20 mouse cellular contexts compared by ENCODE assay signal in the genomic region with DNA sequence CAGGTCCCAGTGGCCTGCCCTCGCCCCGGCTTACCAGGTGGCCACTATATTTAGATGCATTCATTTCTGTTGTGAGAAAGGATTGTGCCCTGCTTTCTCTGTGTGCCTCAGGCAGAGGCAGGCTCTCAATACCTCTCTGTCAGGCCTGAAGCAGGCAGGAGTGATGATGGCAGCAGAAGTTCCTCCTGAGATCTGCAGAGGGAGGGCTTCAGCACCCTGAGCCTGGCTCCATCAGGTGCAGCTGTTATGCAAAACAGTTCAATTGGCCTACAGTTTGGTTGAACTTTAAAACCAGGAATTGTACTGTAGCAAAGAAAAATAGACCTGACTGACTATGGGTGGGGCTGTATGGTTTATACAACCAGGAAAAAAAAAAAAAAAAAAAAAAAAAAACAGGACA.
DNase-seq lines count a peak whose midpoint lies in the region; ATAC-seq and TF ChIP-seq lines count a peak whose summit lies in the region.
"Had no signal": no experiment of that assay in that cellular context is flagged by ENCODE, and none has a peak within 500 bp of the region (broad histone marks: within the 10 kb centered on the region; RNA-seq: fewer than 3 reads in every experiment).

No protein-coding gene starts in this region.

- H3K4me1 ChIP-seq in hindbrain, postnatal 0 days (ENCODE audit: insufficient read depth, low read length), result no peaks in the 10 kb centered on the region
- no peaks in the 10 kb centered on the region for H3K4me1 ChIP-seq in hindbrain, embryonic 13.5 days (replicated peaks)
- 0 out of 2 replicates have a peak, but pooled peaks cover 3% of the 10 kb centered on the region for H3K4me1 ChIP-seq in intestine, postnatal 0 days (replicated peaks; ENCODE audit: control insufficient read depth, insufficient read depth, low read length)
- no peaks in the 10 kb centered on the region for H3K4me1 ChIP-seq in midbrain, embryonic 16.5 days (ENCODE audit: control insufficient read depth, insufficient read depth, low read length)
- H3K4me1 ChIP-seq: forebrain, embryonic 15.5 days; limb, embryonic 10.5 days; midbrain, embryonic 12.5 days had no signal

- no peaks in the 10 kb centered on the region for H3K36me3 ChIP-seq in hindbrain, postnatal 0 days (ENCODE audit: insufficient read depth, low read length)
- H3K36me3 ChIP-seq in hindbrain, embryonic 13.5 days, result no peaks in the 10 kb centered on the region
- H3K36me3 ChIP-seq in intestine, postnatal 0 days (ENCODE audit: control insufficient read depth, insufficient read depth), result no peaks in the 10 kb centered on the region
- H3K36me3 ChIP-seq in midbrain, embryonic 16.5 days (ENCODE audit: control insufficient read depth, insufficient read depth, low read length), result no peaks in the 10 kb centered on the region
- H3K36me3 ChIP-seq: forebrain, embryonic 15.5 days; heart, embryonic 10.5 days; hindbrain, embryonic 12.5 days; limb, embryonic 10.5 days; midbrain, embryonic 12.5 days had no signal

- no peak overlapping the region for H3K9ac ChIP-seq in hindbrain, postnatal 0 days (replicated peaks; ENCODE audit: low read length)
- no peak overlapping the region for H3K9ac ChIP-seq in hindbrain, embryonic 13.5 days
- no peak overlapping the region for H3K9ac ChIP-seq in intestine, postnatal 0 days (ENCODE audit: low read depth, low read length)
- H3K9ac ChIP-seq in midbrain, embryonic 16.5 days (ENCODE audit: low read depth, low read length), result no peak overlapping the region
- H3K9ac ChIP-seq: forebrain, embryonic 15.5 days; hindbrain, embryonic 12.5 days; midbrain, embryonic 12.5 days had no signal

- no peak for DNase-seq in hindbrain, postnatal 0 days (ENCODE audit: low spot score)
- DNase-seq in A20 (ENCODE audit: low read depth, low spot score), result peak; percentile 47
- DNase-seq in kidney, postnatal 36 days, result peak; percentile 59 to 74
- DNase-seq: B cell, adult 2 months; cerebellum, adult 8-10 months; layer of hippocampus, adult 9-11 months; lung, postnatal 10 days; spleen, adult 18-20 months had no signal

- WGBS in hindbrain, postnatal 0 days, result 83% methylated on average over 2 of the region's 2 CpGs
- 95% methylated on average over 2 of the region's 2 CpGs for whole genome bisulfite sequencing in hindbrain, embryonic 13.5 days
- WGBS in intestine, postnatal 0 days, result 74% methylated on average over 2 of the region's 2 CpGs
- WGBS in midbrain, embryonic 16.5 days, result 97% methylated on average over 2 of the region's 2 CpGs

- no peak overlapping the region for H3K27ac ChIP-seq in hindbrain, postnatal 0 days
- no peak overlapping the region for H3K27ac ChIP-seq in hindbrain, embryonic 13.5 days
- no peak overlapping the region for H3K27ac ChIP-seq in intestine, postnatal 0 days (ENCODE audit: low read depth, low read length)
- no peak overlapping the region for H3K27ac ChIP-seq in midbrain, embryonic 16.5 days (ENCODE audit: low read length)
- H3K27ac ChIP-seq: forebrain, embryonic 15.5 days; heart, embryonic 10.5 days; hindbrain, embryonic 12.5 days; left cerebral cortex, adult 2 months; limb, embryonic 10.5 days; midbrain, embryonic 12.5 days had no signal

- 0 out of 2 replicates have a peak, but pooled peaks cover 3% of the 10 kb centered on the region for H3K9me3 ChIP-seq in hindbrain, postnatal 0 days (ENCODE audit: low read length)
- H3K9me3 ChIP-seq in hindbrain, embryonic 13.5 days, result no peaks in the 10 kb centered on the region
- H3K9me3 ChIP-seq in intestine, postnatal 0 days (ENCODE audit: control insufficient read depth), result no peaks in the 10 kb centered on the region
- H3K9me3 ChIP-seq in midbrain, embryonic 16.5 days (replicated peaks; ENCODE audit: control insufficient read depth, low read length, poor library complexity, severe bottlenecking), result no peaks in the 10 kb centered on the region
- H3K9me3 ChIP-seq: forebrain, embryonic 15.5 days; heart, embryonic 10.5 days; limb, embryonic 10.5 days had no signal

- no peak overlapping the region for H3K4me2 ChIP-seq in hindbrain, postnatal 0 days (ENCODE audit: low read depth, low read length)
- no peak overlapping the region for H3K4me2 ChIP-seq in hindbrain, embryonic 13.5 days
- H3K4me2 ChIP-seq in intestine, postnatal 0 days (replicated peaks; ENCODE audit: low read depth), result no peak overlapping the region
- H3K4me2 ChIP-seq in midbrain, embryonic 16.5 days (ENCODE audit: low read length), result no peak overlapping the region
- H3K4me2 ChIP-seq: forebrain, embryonic 15.5 days; hindbrain, embryonic 12.5 days; midbrain, embryonic 12.5 days had no signal

- H3K4me3 ChIP-seq in hindbrain, postnatal 0 days (ENCODE audit: low read length), result no peak overlapping the region
- no peak overlapping the region for H3K4me3 ChIP-seq in hindbrain, embryonic 13.5 days
- H3K4me3 ChIP-seq in intestine, postnatal 0 days (ENCODE audit: low read depth, low read length), result no peak overlapping the region
- H3K4me3 ChIP-seq in midbrain, embryonic 16.5 days (ENCODE audit: low read depth, low read length), result no peak overlapping the region
- H3K4me3 ChIP-seq: erythroblast, embryonic 14.5 days; forebrain, embryonic 15.5 days; heart, embryonic 10.5 days; hindbrain, embryonic 12.5 days; left cerebral cortex, adult 2 months; limb, embryonic 10.5 days; midbrain, embryonic 12.5 days had no signal

- TF ChIP-seq CTCF in hindbrain, postnatal 0 days (IDR thresholded peaks at IDR 0.05; ENCODE audit: low read depth), result 0 out of 2 replicates have a peak, but pooled peaks have one; percentile 8
- peak; percentile 60 for TF ChIP-seq CTCF in intestine, postnatal 0 days (IDR thresholded peaks at IDR 0.05; ENCODE audit: low read depth)

- no peaks in the 10 kb centered on the region for H3K27me3 ChIP-seq in hindbrain, postnatal 0 days (ENCODE audit: insufficient read depth, low read length)
- H3K27me3 ChIP-seq in hindbrain, embryonic 13.5 days, result no peaks in the 10 kb centered on the region
- no peaks in the 10 kb centered on the region for H3K27me3 ChIP-seq in intestine, postnatal 0 days (replicated peaks; ENCODE audit: control insufficient read depth, insufficient read depth, low read length)
- no peaks in the 10 kb centered on the region for H3K27me3 ChIP-seq in midbrain, embryonic 16.5 days (ENCODE audit: control insufficient read depth, insufficient read depth, low read depth, low read length)
- H3K27me3 ChIP-seq: forebrain, embryonic 15.5 days; hindbrain, embryonic 12.5 days; midbrain, embryonic 12.5 days had no signal

- no peak for ATAC-seq in hindbrain, postnatal 0 days
- ATAC-seq in hindbrain, embryonic 13.5 days (ENCODE audit: low FRiP score), result no peak
- ATAC-seq in intestine, postnatal 0 days, result peak; percentile 83
- no peak for ATAC-seq in midbrain, embryonic 16.5 days
- no peak for ATAC-seq in monocyte, adult 5-6 weeks (replicated peaks; ENCODE audit: insufficient number of reproducible peaks, low FRiP score, low TSS enrichment, poor library complexity, severe bottlenecking)
- ATAC-seq in erythroblast, adult 5-6 weeks (replicated peaks; ENCODE audit: low FRiP score, poor library complexity, severe bottlenecking), result no peak
- ATAC-seq: forebrain, embryonic 15.5 days had no signal
